Mouse (Mus musculus): ENCODE results near the gene Dpf1. TPM values are rescaled to one million over a fixed set of nuclear protein-coding genes. Genes with fewer than 3 reads are reported as not detected.
A peak's percentile ranks its signal among the peaks of the same experiment; 100 is the strongest.

Dpf1 gene
- polyA plus RNA-seq, 1 experiment from 2014 or later, result 13.1 TPM

- no peak for ATAC-seq (ENCODE audit: insufficient number of reproducible peaks, low FRiP score, low TSS enrichment, low read depth)
- Histone ChIP-seq H3K36me3 (peaks cover 51% of the 10 kb centered on the region), H3K4me3 (no peak overlapping the region), H3K4me1 (no peaks in the 10 kb centered on the region), H3K9me3 (no peaks in the 10 kb centered on the region), H3K9ac (no peak overlapping the region), H3K4me2 (no peak overlapping the region), H3K27me3 (no peaks in the 10 kb centered on the region), H3K27ac (no peak overlapping the region)
- 82% methylated on average over 8 of the region's 8 CpGs for WGBS
These were observed 50.4 kb downstream of the Dpf1 start for GRCm38 (mm10) chr7:29354161-29354560.

- H3K4me3 ChIP-seq, result no peak overlapping the region
- no peak overlapping the region for H3K9ac ChIP-seq
- H3K4me1 ChIP-seq, result no peaks in the 10 kb centered on the region
- no peaks in the 10 kb centered on the region for H3K27me3 ChIP-seq
- whole genome bisulfite sequencing, result 89% methylated on average over 8 of the region's 8 CpGs
- no peak for ATAC-seq (ENCODE audit: insufficient number of reproducible peaks, low FRiP score, low TSS enrichment, low read depth)
- peaks cover 45% of the 10 kb centered on the region for H3K36me3 ChIP-seq
- no peak overlapping the region for H3K4me2 ChIP-seq
- no peaks in the 10 kb centered on the region for H3K9me3 ChIP-seq
- no peak overlapping the region for H3K27ac ChIP-seq
These were observed 51.7 kb downstream of the Dpf1 start for GRCm38 (mm10) chr7:29355406-29355805.

GRCm38 (mm10) chr7:29361497-29361896 lies 57.7 kb downstream of the Dpf1 start:
- Histone ChIP-seq H3K36me3 (peaks cover 49% of the 10 kb centered on the region), H3K27ac (no peak overlapping the region), H3K9ac (no peak overlapping the region), H3K27me3 (no peaks in the 10 kb centered on the region), H3K4me1 (no peaks in the 10 kb centered on the region), H3K9me3 (no peaks in the 10 kb centered on the region), H3K4me2 (no peak overlapping the region), H3K4me3 (no peak overlapping the region)
- no peak for ATAC-seq (ENCODE audit: insufficient number of reproducible peaks, low FRiP score, low TSS enrichment, low read depth)
- 93% methylated on average over 13 of the region's 13 CpGs for WGBS

GRCm38 (mm10) chr7:29364052-29364451 lies 60.3 kb downstream of the Dpf1 start:
- 24% methylated on average over 4 of the region's 4 CpGs for WGBS
- H3K4me2 ChIP-seq, result no peak overlapping the region
- no peaks in the 10 kb centered on the region for H3K9me3 ChIP-seq
- ATAC-seq (ENCODE audit: insufficient number of reproducible peaks, low FRiP score, low TSS enrichment, low read depth), result no peak
- no peak overlapping the region; the same call in 1 of the 2 replicates for H3K27ac ChIP-seq
- no peak overlapping the region for H3K4me3 ChIP-seq
- no peaks in the 10 kb centered on the region for H3K27me3 ChIP-seq
- peaks cover 42% of the 10 kb centered on the region for H3K36me3 ChIP-seq
- H3K9ac ChIP-seq, result no peak overlapping the region
- H3K4me1 ChIP-seq, result peaks cover 4% of the 10 kb centered on the region; the same call in 1 of the 2 replicates

- Histone ChIP-seq H3K4me1 (peaks cover 4% of the 10 kb centered on the region; the same call in 1 of the 2 replicates), H3K36me3 (peaks cover 29% of the 10 kb centered on the region), H3K27me3 (no peaks in the 10 kb centered on the region), H3K27ac (0 out of 2 replicates have a peak overlapping the region, but pooled peaks have one; percentile 3), H3K9me3 (no peaks in the 10 kb centered on the region), H3K4me2 (no peak overlapping the region), H3K4me3 (no peak overlapping the region), H3K9ac (no peak overlapping the region)
- 80% methylated on average over 13 of the region's 13 CpGs for WGBS
- ATAC-seq (ENCODE audit: insufficient number of reproducible peaks, low FRiP score, low TSS enrichment, low read depth), result no peak
These were observed 63.6 kb downstream of the Dpf1 start for GRCm38 (mm10) chr7:29367166-29368003.

Other genes with a start within 250 kb of the Dpf1 start
- gene Ryr1, start 178.8 kb upstream of the Dpf1 start, polyA plus RNA-seq (2015; fragmentation: Nextera tagmentation; extraction: Ambion mirVana), result 5.1 and 10.8 TPM in 2 replicates
- gene Rasgrp4, start 169.1 kb upstream of the Dpf1 start, polyA plus RNA-seq (2015; fragmentation: Nextera tagmentation; extraction: Ambion mirVana), result 0.84 and 1.1 TPM in 2 replicates
- gene Fam98c, start 147.7 kb upstream of the Dpf1 start, polyA plus RNA-seq (2015; fragmentation: Nextera tagmentation; extraction: Ambion mirVana), result 19.7 and 22.1 TPM in 2 replicates
- 1.3 TPM in 2 replicates for gene Ggn, start 133.7 kb upstream of the Dpf1 start, polyA plus RNA-seq (2015; fragmentation: Nextera tagmentation; extraction: Ambion mirVana)
- gene Spred3, start 133.5 kb upstream of the Dpf1 start, polyA plus RNA-seq (2015; fragmentation: Nextera tagmentation; extraction: Ambion mirVana), result 2.4 and 3.1 TPM in 2 replicates
- 254 and 271 TPM in 2 replicates for gene Psmd8, start 123.2 kb upstream of the Dpf1 start, polyA plus RNA-seq (2015; fragmentation: Nextera tagmentation; extraction: Ambion mirVana)
- gene Catsperg1, start 89.9 kb upstream of the Dpf1 start, polyA plus RNA-seq (2015; fragmentation: Nextera tagmentation; extraction: Ambion mirVana), result 1.2 TPM in 2 replicates
- 5.2 TPM in 2 replicates for gene Kcnk6, start 71.4 kb upstream of the Dpf1 start, polyA plus RNA-seq (2015; fragmentation: Nextera tagmentation; extraction: Ambion mirVana)
- 137 and 141 TPM in 2 replicates for gene Yif1b, start 65.6 kb upstream of the Dpf1 start, polyA plus RNA-seq (2015; fragmentation: Nextera tagmentation; extraction: Ambion mirVana)
- 13.0 and 14.2 TPM in 2 replicates for gene 2200002D01Rik, start 55.5 kb upstream of the Dpf1 start, polyA plus RNA-seq (2015; fragmentation: Nextera tagmentation; extraction: Ambion mirVana)
- gene Spint2, start 22.0 kb upstream of the Dpf1 start, polyA plus RNA-seq (2015; fragmentation: Nextera tagmentation; extraction: Ambion mirVana), result 187 and 194 TPM in 2 replicates
- gene Ppp1r14a, start 14.6 kb upstream of the Dpf1 start, polyA plus RNA-seq (2015; fragmentation: Nextera tagmentation; extraction: Ambion mirVana), result 15.5 and 16.9 TPM in 2 replicates
- 19.1 and 20.5 TPM in 2 replicates for gene Sipa1l3, start 214.7 kb downstream of the Dpf1 start, polyA plus RNA-seq (2015; fragmentation: Nextera tagmentation; extraction: Ambion mirVana)

All from limb, embryonic 15.5 days (tissue).